Mouse (Mus musculus): ENCODE data around the gene Chd2. TPM values are rescaled to one million over a fixed set of nuclear protein-coding genes. Genes with fewer than 3 reads are reported as not detected.
A peak's percentile ranks its signal among the peaks of the same experiment; 100 is the strongest.

Gene Chd2
- polyA plus RNA-seq, 1 experiment from 2014 or later, result 64.4 TPM

- peaks cover 34% of the 10 kb centered on the region for H3K4me1 ChIP-seq (replicated peaks; ENCODE audit: control insufficient read depth, insufficient read depth, low read length)
- ATAC-seq (ENCODE audit: low FRiP score), result peak; percentile 25; the same call in 1 of the 2 replicates
- H3K36me3 ChIP-seq (ENCODE audit: control insufficient read depth, insufficient read depth, low read length), result no peaks in the 10 kb centered on the region
- peak overlapping the region; percentile 54 for H3K4me2 ChIP-seq (replicated peaks; ENCODE audit: low read depth, low read length)
- no peaks in the 10 kb centered on the region for H3K9me3 ChIP-seq (ENCODE audit: control insufficient read depth, low read length)
- peak overlapping the region; percentile 90 for H3K27ac ChIP-seq (ENCODE audit: low read depth, low read length)
- 8% methylated on average over 11 of the region's 11 CpGs for WGBS
- no peaks in the 10 kb centered on the region for H3K27me3 ChIP-seq (ENCODE audit: control insufficient read depth, insufficient read depth, low read length)
- DNase-seq (ENCODE audit: low spot score), result peak; percentile 82
- H3K4me3 ChIP-seq (ENCODE audit: low read depth, low read length), result peak overlapping the region; percentile 25; the same call in 1 of the 2 replicates
- peak overlapping the region; percentile 49 for H3K9ac ChIP-seq (ENCODE audit: low read depth, low read length)
Observed at GRCm38 (mm10) chr7:73398319-73398718, 143.3 kb downstream of the Chd2 start.

- 46% methylated on average over 4 of the region's 4 CpGs for WGBS
- Histone ChIP-seq H3K4me3 (ENCODE audit: low read depth, low read length) (peak overlapping the region; percentile 63), H3K27me3 (ENCODE audit: control insufficient read depth, insufficient read depth, low read length) (no peaks in the 10 kb centered on the region), H3K27ac (ENCODE audit: low read depth, low read length) (0 out of 2 replicates have a peak overlapping the region, but pooled peaks have one; percentile 40), H3K9me3 (ENCODE audit: control insufficient read depth, low read length) (no peaks in the 10 kb centered on the region), H3K36me3 (ENCODE audit: control insufficient read depth, insufficient read depth, low read length) (no peaks in the 10 kb centered on the region), H3K4me1 (replicated peaks; ENCODE audit: control insufficient read depth, insufficient read depth, low read length) (peaks cover 29% of the 10 kb centered on the region), H3K9ac (ENCODE audit: low read depth, low read length) (peak overlapping the region; percentile 49), H3K4me2 (replicated peaks; ENCODE audit: low read depth, low read length) (peak overlapping the region; percentile 79)
- no peak for ATAC-seq (ENCODE audit: low FRiP score)
- no peak for DNase-seq (ENCODE audit: low spot score)
Observed at GRCm38 (mm10) chr7:73394013-73394409, 147.6 kb downstream of the Chd2 start.

GRCm38 (mm10) chr7:73393307-73394012, 148.2 kb downstream of the Chd2 start:
- WGBS, result 27% methylated on average over 9 of the region's 9 CpGs
- peak overlapping the region; percentile 79 for H3K4me2 ChIP-seq (replicated peaks; ENCODE audit: low read depth, low read length)
- H3K36me3 ChIP-seq (ENCODE audit: control insufficient read depth, insufficient read depth, low read length), result no peaks in the 10 kb centered on the region
- peak; percentile 48 for DNase-seq (ENCODE audit: low spot score)
- H3K9me3 ChIP-seq (ENCODE audit: control insufficient read depth, low read length), result no peaks in the 10 kb centered on the region
- H3K4me3 ChIP-seq (ENCODE audit: low read depth, low read length), result peak overlapping the region; percentile 63
- no peak for ATAC-seq (ENCODE audit: low FRiP score)
- H3K9ac ChIP-seq (ENCODE audit: low read depth, low read length), result peak overlapping the region; percentile 92
- no peaks in the 10 kb centered on the region for H3K27me3 ChIP-seq (ENCODE audit: control insufficient read depth, insufficient read depth, low read length)
- H3K4me1 ChIP-seq (replicated peaks; ENCODE audit: control insufficient read depth, insufficient read depth, low read length), result peaks cover 25% of the 10 kb centered on the region
- peak overlapping the region; percentile 40; the same call in 1 of the 2 replicates for H3K27ac ChIP-seq (ENCODE audit: low read depth, low read length)

GRCm38 (mm10) chr7:73392359-73392758, 149.3 kb downstream of the Chd2 start:
- Histone ChIP-seq H3K9ac (ENCODE audit: low read depth, low read length) (peak overlapping the region; percentile 92), H3K4me2 (replicated peaks; ENCODE audit: low read depth, low read length) (peak overlapping the region; percentile 79), H3K27me3 (ENCODE audit: control insufficient read depth, insufficient read depth, low read length) (no peaks in the 10 kb centered on the region), H3K9me3 (ENCODE audit: control insufficient read depth, low read length) (no peaks in the 10 kb centered on the region), H3K27ac (ENCODE audit: low read depth, low read length) (peak overlapping the region; percentile 88), H3K4me3 (ENCODE audit: low read depth, low read length) (peak overlapping the region; percentile 63), H3K36me3 (ENCODE audit: control insufficient read depth, insufficient read depth, low read length) (no peaks in the 10 kb centered on the region), H3K4me1 (replicated peaks; ENCODE audit: control insufficient read depth, insufficient read depth, low read length) (peaks cover 16% of the 10 kb centered on the region)
- WGBS, result 0% methylated on average over 9 of the region's 9 CpGs
- peak; percentile 55 for DNase-seq (ENCODE audit: low spot score)
- ATAC-seq (ENCODE audit: low FRiP score), result no peak

- peak overlapping the region; percentile 63 for H3K4me3 ChIP-seq (ENCODE audit: low read depth, low read length)
- ATAC-seq (ENCODE audit: low FRiP score) (peak; percentile 9), DNase-seq (ENCODE audit: low spot score) (peak; percentile 70)
- no peaks in the 10 kb centered on the region for H3K27me3 ChIP-seq (ENCODE audit: control insufficient read depth, insufficient read depth, low read length)
- H3K27ac ChIP-seq (ENCODE audit: low read depth, low read length), result peak overlapping the region; percentile 88
- H3K9me3 ChIP-seq (ENCODE audit: control insufficient read depth, low read length), result no peaks in the 10 kb centered on the region
- H3K4me1 ChIP-seq (replicated peaks; ENCODE audit: control insufficient read depth, insufficient read depth, low read length), result peaks cover 18% of the 10 kb centered on the region
- peak overlapping the region; percentile 92 for H3K9ac ChIP-seq (ENCODE audit: low read depth, low read length)
- no peaks in the 10 kb centered on the region for H3K36me3 ChIP-seq (ENCODE audit: control insufficient read depth, insufficient read depth, low read length)
- under 1% methylated on average over 39 of the region's 39 CpGs for WGBS
- peak overlapping the region; percentile 79 for H3K4me2 ChIP-seq (replicated peaks; ENCODE audit: low read depth, low read length)
Observed at GRCm38 (mm10) chr7:73391518-73392321, 149.9 kb downstream of the Chd2 start.

- DNase-seq (ENCODE audit: low spot score) (peak; percentile 92), ATAC-seq (ENCODE audit: low FRiP score) (peak; percentile 83)
- Histone ChIP-seq H3K36me3 (ENCODE audit: control insufficient read depth, insufficient read depth, low read length) (no peaks in the 10 kb centered on the region), H3K4me1 (replicated peaks; ENCODE audit: control insufficient read depth, insufficient read depth, low read length) (peaks cover 18% of the 10 kb centered on the region), H3K27me3 (ENCODE audit: control insufficient read depth, insufficient read depth, low read length) (no peaks in the 10 kb centered on the region), H3K9me3 (ENCODE audit: control insufficient read depth, low read length) (no peaks in the 10 kb centered on the region), H3K27ac (ENCODE audit: low read depth, low read length) (peak overlapping the region; percentile 88), H3K4me2 (replicated peaks; ENCODE audit: low read depth, low read length) (peak overlapping the region; percentile 79), H3K9ac (ENCODE audit: low read depth, low read length) (peak overlapping the region; percentile 92), H3K4me3 (ENCODE audit: low read depth, low read length) (peak overlapping the region; percentile 63)
- WGBS, result under 1% methylated on average over 24 of the region's 42 CpGs
Observed at GRCm38 (mm10) chr7:73391002-73391517, 150.6 kb downstream of the Chd2 start.

GRCm38 (mm10) chr7:73390426-73391001, 151.1 kb downstream of the Chd2 start:
- Histone ChIP-seq H3K9me3 (ENCODE audit: control insufficient read depth, low read length) (no peaks in the 10 kb centered on the region), H3K27ac (ENCODE audit: low read depth, low read length) (peak overlapping the region; percentile 88), H3K4me3 (ENCODE audit: low read depth, low read length) (peak overlapping the region; percentile 63), H3K9ac (ENCODE audit: low read depth, low read length) (peak overlapping the region; percentile 92), H3K4me2 (replicated peaks; ENCODE audit: low read depth, low read length) (peak overlapping the region; percentile 79), H3K4me1 (replicated peaks; ENCODE audit: control insufficient read depth, insufficient read depth, low read length) (peaks cover 18% of the 10 kb centered on the region), H3K27me3 (ENCODE audit: control insufficient read depth, insufficient read depth, low read length) (no peaks in the 10 kb centered on the region), H3K36me3 (ENCODE audit: control insufficient read depth, insufficient read depth, low read length) (no peaks in the 10 kb centered on the region)
- 1% methylated on average over 18 of the region's 18 CpGs for WGBS
- peak; percentile 64 for DNase-seq (ENCODE audit: low spot score)
- peak; percentile 41 for ATAC-seq (ENCODE audit: low FRiP score)

GRCm38 (mm10) chr7:73389871-73390294, 151.7 kb downstream of the Chd2 start:
- DNase-seq (ENCODE audit: low spot score) (peak; percentile 68), ATAC-seq (ENCODE audit: low FRiP score) (0 out of 2 replicates have a peak, but pooled peaks have one; percentile 29)
- H3K4me2 ChIP-seq (replicated peaks; ENCODE audit: low read depth, low read length), result peak overlapping the region; percentile 79
- H3K9me3 ChIP-seq (ENCODE audit: control insufficient read depth, low read length), result no peaks in the 10 kb centered on the region
- H3K4me1 ChIP-seq (replicated peaks; ENCODE audit: control insufficient read depth, insufficient read depth, low read length), result peaks cover 18% of the 10 kb centered on the region
- 2% methylated on average over 15 of the region's 15 CpGs for WGBS
- peak overlapping the region; percentile 92 for H3K9ac ChIP-seq (ENCODE audit: low read depth, low read length)
- peak overlapping the region; percentile 63 for H3K4me3 ChIP-seq (ENCODE audit: low read depth, low read length)
- peak overlapping the region; percentile 88 for H3K27ac ChIP-seq (ENCODE audit: low read depth, low read length)
- H3K27me3 ChIP-seq (ENCODE audit: control insufficient read depth, insufficient read depth, low read length), result no peaks in the 10 kb centered on the region
- H3K36me3 ChIP-seq (ENCODE audit: control insufficient read depth, insufficient read depth, low read length), result no peaks in the 10 kb centered on the region
